Comparison of ENCODE assay signal across 11 mouse cellular contexts in the genomic region with DNA sequence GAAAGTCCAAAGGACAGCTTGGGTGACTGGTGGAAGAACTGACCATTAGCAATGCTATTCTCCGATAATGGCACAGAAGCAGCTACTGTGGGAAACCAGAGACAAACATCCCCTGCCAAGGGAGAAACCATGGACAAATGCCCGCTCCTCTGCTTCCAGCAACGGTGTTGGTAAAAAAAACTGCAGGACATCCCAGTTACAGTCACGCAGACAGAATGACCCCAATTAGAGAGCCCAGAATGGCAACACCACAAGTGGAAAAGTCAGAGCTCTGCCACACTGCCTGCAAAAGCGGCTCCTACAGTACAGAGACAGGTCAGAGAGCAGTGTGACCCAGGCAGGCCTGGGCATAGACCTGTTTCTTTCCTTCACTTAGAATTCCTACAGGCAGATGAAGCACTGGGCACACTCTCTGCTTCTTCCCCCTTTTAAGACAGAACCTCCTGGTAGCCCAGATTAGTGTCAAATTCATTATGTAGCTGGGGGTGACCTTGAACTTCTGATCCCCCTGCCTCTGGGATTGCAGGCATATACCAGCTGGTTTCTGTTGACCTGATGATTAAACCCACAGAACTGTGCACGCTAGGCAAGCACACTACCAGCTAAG.
DNase-seq lines count a peak whose midpoint lies in the region; ATAC-seq and TF ChIP-seq lines count a peak whose summit lies in the region.
"Had no signal": no experiment of that assay in that cellular context is flagged by ENCODE, and none has a peak within 500 bp of the region (broad histone marks: within the 10 kb centered on the region; RNA-seq: fewer than 3 reads in every experiment).

No protein-coding gene starts in this region.

- no peak for TF ChIP-seq CTCF in kidney, adult 2 months (conservative IDR thresholded peaks at IDR 0.05; ENCODE audit: insufficient read depth, insufficient read length, low read depth, low read length)

- H3K9me3 ChIP-seq in embryonic facial prominence, embryonic 10.5 days = no peaks in the 10 kb centered on the region
- H3K9me3 ChIP-seq in hindbrain, embryonic 15.5 days = no peaks in the 10 kb centered on the region

- no peak for ATAC-seq in hindbrain, embryonic 15.5 days (ENCODE audit: low FRiP score, low read depth)
- no peak for ATAC-seq in CD4-positive, CD25-positive, alpha-beta regulatory T cell, adult 4 months

- no peak overlapping the region for H3K9ac ChIP-seq in hindbrain, embryonic 15.5 days
- H3K9ac ChIP-seq: liver, embryonic 14.5 days had no signal

- no peak for TF ChIP-seq POLR2A in kidney, adult 2 months (IDR thresholded peaks at IDR 0.05; ENCODE audit: low read depth, low read length)

- H3K36me3 ChIP-seq in kidney, adult 2 months (ENCODE audit: control insufficient read depth, insufficient read depth, low read length) = no peaks in the 10 kb centered on the region; the same call in 1 of the 2 replicates
- peaks cover 81% of the 10 kb centered on the region for H3K36me3 ChIP-seq in embryonic facial prominence, embryonic 10.5 days (replicated peaks)
- H3K36me3 ChIP-seq in hindbrain, embryonic 15.5 days = no peaks in the 10 kb centered on the region

- H3K27me3 ChIP-seq in kidney, adult 2 months (replicated peaks; ENCODE audit: control insufficient read depth, insufficient read depth, low read length) = no peaks in the 10 kb centered on the region
- H3K27me3 ChIP-seq in embryonic facial prominence, embryonic 10.5 days (replicated peaks; ENCODE audit: low read depth, poor library complexity, severe bottlenecking) = no peaks in the 10 kb centered on the region
- H3K27me3 ChIP-seq in hindbrain, embryonic 15.5 days = no peaks in the 10 kb centered on the region

- no peak overlapping the region for H3K4me3 ChIP-seq in kidney, adult 2 months (ENCODE audit: insufficient read depth, low read depth, low read length)
- no peak overlapping the region for H3K4me3 ChIP-seq in embryonic facial prominence, embryonic 10.5 days
- H3K4me3 ChIP-seq in hindbrain, embryonic 15.5 days = no peak overlapping the region

- no peak overlapping the region for H3K27ac ChIP-seq in kidney, adult 2 months (ENCODE audit: insufficient read depth, low read depth, low read length)
- H3K27ac ChIP-seq in embryonic facial prominence, embryonic 10.5 days (replicated peaks) = 0 out of 2 replicates have a peak overlapping the region, but pooled peaks have one; percentile 42
- peak overlapping the region; percentile 58 for H3K27ac ChIP-seq in hindbrain, embryonic 15.5 days (replicated peaks)
- H3K27ac ChIP-seq: liver, embryonic 14.5 days had no signal

- 60% methylated on average over 6 of the region's 6 CpGs for WGBS in kidney, adult 2 months
- 83% methylated on average over 6 of the region's 6 CpGs for WGBS in embryonic facial prominence, embryonic 10.5 days
- 74% methylated on average over 6 of the region's 6 CpGs for WGBS in hindbrain, embryonic 15.5 days

- DNase-seq in kidney, adult 2 months = peak; percentile 37
- DNase-seq in kidney, adult 11 months = no peak
- no peak for DNase-seq in embryonic facial prominence, embryonic 10.5 days (ENCODE audit: low spot score)
- peak; percentile 65 for DNase-seq in gastrocnemius, postnatal 25 days
- DNase-seq in cerebellum, adult 18-20 months = no peak
- DNase-seq: adrenal gland, postnatal 36 days; embryo, embryonic 11 days; kidney, postnatal 36 days had no signal

- H3K4me2 ChIP-seq in hindbrain, embryonic 15.5 days = no peak overlapping the region

- peaks cover 26% of the 10 kb centered on the region for H3K4me1 ChIP-seq in kidney, adult 2 months (ENCODE audit: control insufficient read depth, insufficient read depth, low read length)
- peaks cover 46% of the 10 kb centered on the region for H3K4me1 ChIP-seq in embryonic facial prominence, embryonic 10.5 days
- peaks cover 50% of the 10 kb centered on the region for H3K4me1 ChIP-seq in hindbrain, embryonic 15.5 days (replicated peaks)

Comparison
In these comparisons a context has a peak if more than half of its experiments do, and no peak if none do; other contexts are left out.
1. DNase-seq: peak in kidney, adult 2 months (single experiment) and gastrocnemius, postnatal 25 days (single experiment); none in kidney, adult 11 months (single experiment), embryonic facial prominence, embryonic 10.5 days (single experiment) and cerebellum, adult 18-20 months (0 of 2).